Mouse (Mus musculus) bone marrow macrophage, adult 2 months (primary cell): ENCODE results near the gene Noct.

ENCODE experiments used
- CTCF ChIP-seq: IDR thresholded peaks from 2 replicates; pipeline ENCODE4 v1.5.1; 2012; ENCODE audit warnings: low read depth, mild to moderate bottlenecking, low read length, moderate library complexity
- POLR2A ChIP-seq: IDR thresholded peaks from 2 replicates; pipeline ENCODE4 v1.6.1; 2012; ENCODE audit warnings: mild to moderate bottlenecking, low read depth, low read length, borderline replicate concordance

DNA sequence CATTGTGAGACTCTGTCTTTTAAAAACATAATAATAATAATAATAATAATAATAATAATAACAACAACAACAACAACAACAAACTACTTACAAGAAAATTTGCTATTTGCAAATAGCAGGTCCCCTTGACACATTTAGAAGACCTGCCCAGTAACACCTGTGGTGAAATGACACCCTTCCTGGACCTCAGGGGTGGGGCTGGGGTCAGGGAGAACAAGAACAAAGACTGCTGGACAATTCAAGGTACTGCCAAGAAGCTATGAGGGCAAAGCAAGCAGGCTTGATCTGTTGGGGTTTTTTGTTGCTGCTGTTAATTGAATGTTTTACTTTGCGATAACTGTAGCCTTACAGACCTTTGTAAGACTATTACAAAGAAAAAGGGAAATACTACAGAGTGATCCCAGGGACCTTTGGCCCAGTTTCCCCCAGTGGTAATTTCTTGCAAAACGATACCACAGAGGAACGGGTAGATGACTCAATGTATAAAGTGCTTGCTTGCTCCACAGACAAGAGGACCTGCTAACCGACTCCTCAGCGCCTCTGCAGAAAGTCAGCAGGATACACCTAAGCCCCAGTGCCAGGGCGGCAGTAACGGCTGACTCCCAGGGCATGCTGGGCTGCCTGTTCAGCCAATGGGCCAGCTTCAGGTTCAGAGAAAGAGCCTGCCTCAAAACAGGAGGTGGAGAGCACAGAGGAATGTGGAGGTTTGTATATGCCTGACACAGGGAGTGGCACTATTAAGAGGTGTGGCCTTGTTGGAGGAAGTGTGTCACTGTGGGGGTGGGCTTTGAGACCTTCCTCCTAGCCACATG is 14.5 kb upstream of the Noct start:
- TF ChIP-seq POLR2A, result no peak
- no peak for TF ChIP-seq CTCF
